10 mouse cellular contexts compared by ENCODE assay signal in the genomic region with DNA sequence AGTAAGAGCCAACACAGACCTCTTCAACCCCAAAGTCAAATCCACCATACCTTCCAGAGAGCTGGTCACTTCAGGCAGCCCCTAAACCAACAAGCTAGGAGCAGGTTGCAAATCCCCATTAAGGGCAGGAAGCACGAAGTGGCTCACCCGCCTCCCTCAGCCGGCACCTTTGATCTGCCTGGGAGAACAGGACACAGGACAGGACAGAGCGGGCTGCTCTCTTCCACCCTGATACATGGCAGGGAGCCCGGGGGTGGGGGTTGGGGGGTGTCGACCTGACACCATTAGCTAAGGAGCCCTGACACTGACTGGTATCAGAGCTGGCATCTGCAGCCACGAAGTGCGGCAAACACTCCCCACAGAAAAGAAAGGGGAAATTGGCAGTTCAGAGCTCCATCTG. TPM values are rescaled to one million over a fixed set of nuclear protein-coding genes. Genes with fewer than 3 reads are reported as not detected.
A peak's percentile ranks its signal among the peaks of the same experiment; 100 is the strongest.
DNase-seq lines count a peak whose midpoint lies in the region; ATAC-seq and TF ChIP-seq lines count a peak whose summit lies in the region.
"Had no signal": no experiment of that assay in that cellular context is flagged by ENCODE, and none has a peak within 500 bp of the region (broad histone marks: within the 10 kb centered on the region; RNA-seq: fewer than 3 reads in every experiment).

No protein-coding gene starts in this region.

- intact Hi-C loops in gastrocnemius, adult 2 months (cut with DNase I): loop anchor here (2.0 kb wide), 1 partner anchor 34 kb away; no protein-coding TSS in a partner anchor

- no peaks in the 10 kb centered on the region for H3K4me1 ChIP-seq in hindbrain, embryonic 15.5 days (replicated peaks)
- H3K4me1 ChIP-seq in hindbrain, embryonic 11.5 days (replicated peaks; ENCODE audit: control insufficient read depth, insufficient read depth, low read length): no peaks in the 10 kb centered on the region; the same call in 1 of the 2 replicates
- H3K4me1 ChIP-seq in liver, embryonic 13.5 days (replicated peaks): peaks cover 8% of the 10 kb centered on the region; the same call in 1 of the 2 replicates
- no peaks in the 10 kb centered on the region for H3K4me1 ChIP-seq in stomach, postnatal 0 days (replicated peaks; ENCODE audit: control insufficient read depth, insufficient read depth)

- WGBS in hindbrain, embryonic 15.5 days: 29% methylated on average over 8 of the region's 8 CpGs
- 48% methylated on average over 8 of the region's 8 CpGs for WGBS in hindbrain, embryonic 11.5 days
- 19% methylated on average over 8 of the region's 8 CpGs for WGBS in liver, embryonic 13.5 days (ENCODE audit: insufficient replicate concordance)
- WGBS in stomach, postnatal 0 days: 33% methylated on average over 8 of the region's 8 CpGs

- no peak overlapping the region for H3K9ac ChIP-seq in hindbrain, embryonic 15.5 days
- no peak overlapping the region for H3K9ac ChIP-seq in hindbrain, embryonic 11.5 days (ENCODE audit: low read depth, low read length)
- H3K9ac ChIP-seq in liver, embryonic 13.5 days: no peak overlapping the region
- no peak overlapping the region for H3K9ac ChIP-seq in stomach, postnatal 0 days (ENCODE audit: low read length)

- no peak overlapping the region for H3K4me3 ChIP-seq in hindbrain, embryonic 15.5 days
- H3K4me3 ChIP-seq in hindbrain, embryonic 11.5 days (ENCODE audit: low read depth, low read length): no peak overlapping the region
- H3K4me3 ChIP-seq in liver, embryonic 13.5 days (replicated peaks): no peak overlapping the region
- H3K4me3 ChIP-seq in stomach, postnatal 0 days (ENCODE audit: low read depth, low read length): no peak overlapping the region
- H3K4me3 ChIP-seq in gastrocnemius, adult 2 months: no peak overlapping the region

- no peak overlapping the region for H3K4me2 ChIP-seq in hindbrain, embryonic 15.5 days
- H3K4me2 ChIP-seq in hindbrain, embryonic 11.5 days (replicated peaks; ENCODE audit: low read depth, low read length): no peak overlapping the region
- no peak overlapping the region for H3K4me2 ChIP-seq in liver, embryonic 13.5 days
- H3K4me2 ChIP-seq in stomach, postnatal 0 days (replicated peaks; ENCODE audit: low read depth): no peak overlapping the region

- no peak for DNase-seq in hindbrain, embryonic 11.5 days (ENCODE audit: low spot score)
- DNase-seq in ovary, postnatal 36 days (ENCODE audit: low spot score): peak; percentile 38
- DNase-seq in ovary, postnatal 10 days (ENCODE audit: low spot score): no peak
- DNase-seq in liver, embryonic 13.5 days: no peak
- DNase-seq in stomach, postnatal 0 days (ENCODE audit: low spot score): peak; percentile 19
- DNase-seq in gastrocnemius, adult 8-10 months (ENCODE audit: low spot score in 2 of 2): no peak
- DNase-seq in gastrocnemius, adult 2 months: no peak
- DNase-seq: heart, postnatal 10 days had no signal

- 0 out of 2 replicates have a peak, but pooled peaks have one; percentile 51 for ATAC-seq in hindbrain, embryonic 15.5 days (ENCODE audit: low FRiP score, low read depth)
- ATAC-seq in hindbrain, embryonic 11.5 days (ENCODE audit: low FRiP score): no peak
- ATAC-seq in liver, embryonic 13.5 days (ENCODE audit: low read depth): peak; percentile 57; the same call in 1 of the 2 replicates
- no peak for ATAC-seq in stomach, postnatal 0 days (ENCODE audit: low FRiP score, low TSS enrichment)

- no peaks in the 10 kb centered on the region for H3K9me3 ChIP-seq in hindbrain, embryonic 15.5 days
- H3K9me3 ChIP-seq in hindbrain, embryonic 11.5 days (ENCODE audit: control insufficient read depth, low read length): no peaks in the 10 kb centered on the region
- H3K9me3 ChIP-seq in liver, embryonic 13.5 days (replicated peaks): no peaks in the 10 kb centered on the region
- no peaks in the 10 kb centered on the region for H3K9me3 ChIP-seq in stomach, postnatal 0 days (ENCODE audit: control insufficient read depth, low read length)

- no peak overlapping the region for H3K27ac ChIP-seq in hindbrain, embryonic 15.5 days (replicated peaks)
- no peak overlapping the region for H3K27ac ChIP-seq in hindbrain, embryonic 11.5 days (ENCODE audit: low read depth, low read length)
- H3K27ac ChIP-seq in liver, embryonic 13.5 days: no peak overlapping the region
- H3K27ac ChIP-seq in stomach, postnatal 0 days (replicated peaks): no peak overlapping the region
- no peak overlapping the region for H3K27ac ChIP-seq in gastrocnemius, adult 2 months

- TF ChIP-seq CTCF in stomach, postnatal 0 days (IDR thresholded peaks at IDR 0.05; ENCODE audit: low read depth): no peak
- no peak for TF ChIP-seq CTCF in gastrocnemius, adult 2 months (IDR thresholded peaks at IDR 0.05)

- no peak for TF ChIP-seq EP300 in stomach, postnatal 0 days (optimal IDR thresholded peaks at IDR 0.05)

- no peaks in the 10 kb centered on the region for H3K27me3 ChIP-seq in hindbrain, embryonic 15.5 days
- H3K27me3 ChIP-seq in hindbrain, embryonic 11.5 days (ENCODE audit: control insufficient read depth, insufficient read depth, low read length): no peaks in the 10 kb centered on the region
- no peaks in the 10 kb centered on the region for H3K27me3 ChIP-seq in liver, embryonic 13.5 days
- no peaks in the 10 kb centered on the region for H3K27me3 ChIP-seq in stomach, postnatal 0 days (ENCODE audit: control insufficient read depth, insufficient read depth, low read length)

- no peaks in the 10 kb centered on the region for H3K36me3 ChIP-seq in hindbrain, embryonic 15.5 days
- H3K36me3 ChIP-seq in hindbrain, embryonic 11.5 days (ENCODE audit: control insufficient read depth, insufficient read depth, low read length): no peaks in the 10 kb centered on the region
- no peaks in the 10 kb centered on the region for H3K36me3 ChIP-seq in liver, embryonic 13.5 days
- no peaks in the 10 kb centered on the region for H3K36me3 ChIP-seq in stomach, postnatal 0 days (ENCODE audit: control insufficient read depth, insufficient read depth, low read length)

RNA-seq across cellular contexts. Expression of gene Greb1, which starts 47.6 kb away (rescaled TPM):
- polyA plus RNA-seq in hindbrain, embryonic 15.5 days (2015; fragmentation: Nextera tagmentation; extraction: Ambion mirVana): 0.84 and 1.3 TPM in 2 replicates
- polyA plus RNA-seq in hindbrain, embryonic 11.5 days (2014; fragmentation: Nextera tagmentation; extraction: Ambion mirVana): 8.8 and 11.2 TPM in 2 replicates
- polyA plus RNA-seq in liver, embryonic 13.5 days (2015; fragmentation: Nextera tagmentation; extraction: Ambion mirVana): 0.61 and 0.68 TPM in 2 replicates
- 0.16 and 0.24 TPM in 2 replicates for polyA plus RNA-seq in stomach, postnatal 0 days (2015; fragmentation: Nextera tagmentation; extraction: Ambion mirVana)
- 1 to 10 TPM in 3 of 4 experiments, under 1 TPM in 1; 0.27 to 5.3 (median 1.1) TPM for total RNA-seq in gastrocnemius, adult 8-10 months (2022)
- total RNA-seq in gastrocnemius, adult 2 months (2021): 1 to 10 TPM in 1 of 2 experiments, under 1 TPM in 1; 0.38 to 2.3 TPM
- total RNA-seq: monocyte, adult 5-6 weeks had no signal

RNA-seq across cellular contexts. Expression of gene E2f6, which starts 57.7 kb away (rescaled TPM):
- 29.2 and 29.7 TPM in 2 replicates for polyA plus RNA-seq in hindbrain, embryonic 15.5 days (2015; fragmentation: Nextera tagmentation; extraction: Ambion mirVana)
- 75.3 and 76.5 TPM in 2 replicates for polyA plus RNA-seq in hindbrain, embryonic 11.5 days (2014; fragmentation: Nextera tagmentation; extraction: Ambion mirVana)
- 22.6 and 26.1 TPM in 2 replicates for polyA plus RNA-seq in liver, embryonic 13.5 days (2015; fragmentation: Nextera tagmentation; extraction: Ambion mirVana)
- 12.5 and 12.7 TPM in 2 replicates for polyA plus RNA-seq in stomach, postnatal 0 days (2015; fragmentation: Nextera tagmentation; extraction: Ambion mirVana)
- total RNA-seq in gastrocnemius, adult 8-10 months (2022): 100 to 1,000 TPM; 136 to 196 (median 151) TPM
- total RNA-seq in gastrocnemius, adult 2 months (2021): 100 to 1,000 TPM; 139 to 159 TPM

Comparison
In these comparisons a context has a peak if more than half of its experiments do, and no peak if none do; other contexts are left out.
1. ATAC-seq: peak in hindbrain, embryonic 15.5 days (single experiment) and liver, embryonic 13.5 days (single experiment); none in hindbrain, embryonic 11.5 days (single experiment) and stomach, postnatal 0 days (single experiment).
2. DNase-seq: peak in ovary, postnatal 36 days (single experiment) and stomach, postnatal 0 days (single experiment); none in hindbrain, embryonic 11.5 days (single experiment), ovary, postnatal 10 days (single experiment), liver, embryonic 13.5 days (single experiment), gastrocnemius, adult 8-10 months (0 of 2) and gastrocnemius, adult 2 months (single experiment).